Mouse (Mus musculus): ENCODE results near the gene Tmem44.
A peak's percentile ranks its signal among the peaks of the same experiment; 100 is the strongest.

- TF ChIP-seq CTCF (IDR thresholded peaks at IDR 0.05; ENCODE audit: borderline replicate concordance, control insufficient read depth, extremely low read depth, insufficient read depth, low read length, poor library complexity), result peak; percentile 88; the same call in 1 of the 2 replicates
- no peak for TF ChIP-seq POLR2A (IDR thresholded peaks at IDR 0.05; ENCODE audit: control insufficient read depth, extremely low read depth, insufficient read depth, low read length, poor library complexity)
Measured at GRCm38 (mm10) chr16:30531761-30532406, 18.8 kb downstream of the Tmem44 start.

All from thymus, adult 2 months (tissue).